Mouse (Mus musculus) mature B cell (primary cell): Measurements from ENCODE around the gene Ptpn11.

ENCODE experiments used
- in situ Hi-C: fragments of 300-500 bp; cut with MboI; formaldehyde crosslinking; loops from 2 replicates; pipeline ENCODE4 v1.14.3; 2019

The Ptpn11 gene

DNA sequence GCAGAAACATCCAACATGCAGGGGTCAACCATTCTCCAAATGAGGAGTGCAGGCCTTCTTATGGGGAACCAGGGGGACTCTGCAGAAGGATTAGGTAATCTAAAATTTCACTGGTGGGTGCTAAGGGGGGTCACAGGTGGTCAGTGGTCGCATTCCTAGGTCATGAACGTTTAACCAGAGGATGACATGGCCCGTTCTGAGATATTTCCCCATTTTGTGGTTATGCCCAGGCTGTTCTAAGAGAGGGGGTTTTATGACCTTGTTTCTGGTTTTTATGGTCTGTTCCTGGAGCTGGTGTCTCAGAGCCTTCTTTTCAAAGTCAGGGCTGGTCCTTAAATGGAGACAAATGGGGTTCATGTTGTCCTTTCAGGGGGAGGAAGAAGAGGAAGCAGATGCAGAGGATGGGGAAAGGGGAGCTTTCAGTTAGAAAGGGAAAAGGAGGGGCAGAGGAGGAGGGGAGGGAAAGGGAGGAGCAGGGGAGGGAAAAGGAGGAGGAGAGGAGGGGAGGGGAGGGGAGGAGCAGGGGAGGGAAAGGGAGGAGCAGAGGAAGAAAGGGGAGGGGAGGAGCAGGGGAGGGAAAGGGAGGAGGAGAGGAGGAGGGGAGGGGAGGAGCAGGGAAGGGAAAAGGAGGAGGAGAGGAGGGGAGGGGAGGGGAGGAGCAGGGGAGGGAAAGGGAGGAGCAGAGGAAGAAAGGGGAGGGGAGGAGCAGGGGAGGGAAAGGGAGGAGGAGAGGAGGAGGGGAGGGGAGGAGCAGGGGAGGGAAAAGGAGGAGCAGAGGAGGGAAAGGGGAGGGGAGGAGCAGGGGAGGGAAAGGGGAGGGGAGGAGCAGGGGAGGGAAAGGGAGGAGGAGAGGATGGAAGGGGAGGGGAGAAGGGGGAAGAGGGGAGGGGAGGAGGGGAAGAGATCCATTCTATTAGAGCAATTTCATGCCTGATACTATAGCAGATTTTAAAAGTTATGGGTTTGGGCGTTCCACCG lies 66.7 kb downstream of the Ptpn11 start:
- in situ Hi-C loops: no loop called here

DNA sequence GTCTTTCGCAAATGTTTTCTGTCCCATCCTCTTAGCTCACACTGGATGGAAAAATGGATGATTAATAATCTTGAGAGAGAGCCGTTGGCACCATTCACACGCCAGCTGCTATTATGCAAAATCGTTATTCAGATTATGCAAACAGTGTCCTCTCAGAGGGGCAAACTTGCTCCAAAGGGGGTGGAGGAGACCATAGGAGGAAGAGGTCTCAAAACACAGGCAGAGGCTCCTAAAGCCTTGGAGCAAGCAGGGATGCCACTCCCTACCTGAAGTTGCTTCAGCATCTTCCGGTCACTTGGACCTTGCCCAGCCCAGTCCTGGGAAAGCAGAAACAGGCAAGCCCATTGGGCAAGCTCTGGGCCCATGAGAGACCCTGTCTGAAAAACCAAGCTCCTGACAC lies 67.8 kb downstream of the Ptpn11 start:
- in situ Hi-C loops: no loop called here

DNA sequence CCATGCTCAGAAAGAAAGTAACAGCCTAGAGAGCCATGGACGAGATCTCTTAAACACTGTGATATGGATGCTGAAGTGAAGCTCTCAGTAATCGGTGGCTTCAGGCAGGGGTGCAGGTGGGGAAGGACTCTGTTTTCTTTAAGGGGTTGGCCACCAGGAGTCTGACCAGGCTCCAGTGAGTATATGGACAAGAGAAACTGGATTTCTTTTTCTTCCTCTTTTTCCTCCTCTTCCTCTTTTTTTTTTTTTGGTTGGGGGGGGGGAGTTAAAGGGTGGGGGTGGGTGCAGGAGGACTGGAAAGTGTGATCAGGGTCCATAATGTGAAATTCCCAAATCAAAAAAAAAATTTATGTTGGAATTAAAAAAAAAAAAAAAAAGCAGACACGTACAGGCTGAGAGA lies 68.6 kb downstream of the Ptpn11 start:
- in situ Hi-C loops: no loop called here

DNA sequence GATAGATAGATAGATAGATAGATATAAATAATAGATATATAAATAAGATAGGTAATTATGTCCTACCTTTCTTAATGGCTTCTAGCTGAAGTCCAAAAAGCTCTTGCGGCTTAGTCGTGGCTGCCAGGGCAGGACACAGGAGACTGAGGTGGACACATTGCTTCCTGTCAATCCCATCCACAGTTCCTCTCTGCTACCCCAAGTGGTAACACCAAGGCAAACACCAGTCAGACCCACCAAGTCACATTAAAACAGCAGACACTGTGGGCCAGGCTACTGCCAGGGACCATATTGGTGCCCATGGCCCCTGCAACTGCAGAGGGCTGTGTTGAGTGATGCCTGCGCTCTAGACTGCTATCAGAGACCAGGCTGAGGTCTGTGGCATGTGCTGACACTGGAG lies 69.2 kb downstream of the Ptpn11 start:
- in situ Hi-C loops: no loop called here

DNA sequence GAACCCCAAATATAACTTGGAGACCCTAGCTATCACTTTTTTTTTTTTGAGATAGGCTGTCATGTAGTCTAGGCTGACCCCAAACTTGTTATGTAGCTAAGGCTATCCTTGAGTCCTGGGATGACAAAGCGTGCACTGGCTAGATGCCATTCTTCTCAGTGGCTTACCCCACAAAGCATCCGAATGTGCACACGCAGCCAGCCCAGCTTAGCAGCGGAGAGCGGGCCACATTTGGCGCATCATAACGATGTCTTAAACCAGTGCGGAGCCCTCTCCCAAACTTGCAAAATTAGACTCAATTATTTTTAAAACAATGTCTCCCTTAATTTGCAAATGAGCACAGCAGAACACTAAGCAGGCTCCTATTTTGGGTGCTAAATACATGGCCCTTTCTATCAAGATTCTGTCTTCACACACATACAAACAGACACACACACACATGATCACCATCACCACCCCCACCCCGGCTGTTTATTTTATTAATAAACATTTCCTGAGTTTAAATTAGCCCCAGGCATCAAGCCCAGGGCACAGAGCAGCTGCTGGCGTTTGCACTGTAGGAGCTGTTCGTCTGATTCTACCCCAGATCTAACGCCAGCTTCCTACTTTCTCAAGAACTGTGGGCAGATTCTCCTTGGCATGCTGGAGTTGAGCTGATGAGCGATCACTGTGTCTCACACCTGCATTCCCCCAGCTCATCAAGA lies 71.7 kb downstream of the Ptpn11 start:
- in situ Hi-C loops: no loop called here

DNA sequence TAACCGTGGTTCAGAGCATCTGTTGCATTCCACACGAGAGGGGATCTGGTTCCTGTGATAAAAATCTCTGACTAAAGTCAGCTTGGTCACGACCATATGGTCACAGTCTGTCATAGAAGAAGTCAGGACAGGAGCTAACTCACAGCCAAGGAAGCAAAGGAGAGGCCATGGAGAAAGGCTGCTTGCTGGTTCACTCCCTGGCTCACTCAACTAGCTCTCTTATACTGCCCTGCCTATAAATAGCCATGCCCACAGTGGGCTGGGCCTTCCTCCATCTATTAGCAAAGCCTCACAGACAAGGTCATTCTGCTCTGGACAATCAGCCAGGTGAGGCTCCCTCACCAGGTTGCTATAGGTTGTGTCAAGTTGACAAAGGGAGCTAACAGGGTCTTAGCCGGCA lies 72.9 kb downstream of the Ptpn11 start:
- in situ Hi-C loops: no loop called here

DNA sequence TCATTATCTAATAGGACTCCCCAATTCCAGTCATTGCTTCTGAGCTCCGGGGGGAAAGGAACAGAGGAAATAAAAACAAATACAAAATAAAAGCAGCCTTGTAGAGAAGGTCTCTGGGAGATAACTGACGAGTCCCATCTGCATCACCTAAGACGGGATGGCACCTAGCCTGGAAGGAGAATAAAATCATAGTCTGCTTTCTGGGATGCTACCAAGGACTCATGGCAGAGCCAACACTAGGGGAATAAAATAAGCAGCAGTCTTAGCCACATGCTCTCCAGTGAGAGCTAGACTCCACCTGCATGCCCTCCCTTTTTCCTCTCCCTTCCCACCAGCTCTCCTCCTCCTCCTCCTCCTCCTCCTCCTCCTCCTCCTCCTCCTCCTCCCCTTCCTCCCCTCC lies 74.3 kb downstream of the Ptpn11 start:
- in situ Hi-C loops: no loop called here

DNA sequence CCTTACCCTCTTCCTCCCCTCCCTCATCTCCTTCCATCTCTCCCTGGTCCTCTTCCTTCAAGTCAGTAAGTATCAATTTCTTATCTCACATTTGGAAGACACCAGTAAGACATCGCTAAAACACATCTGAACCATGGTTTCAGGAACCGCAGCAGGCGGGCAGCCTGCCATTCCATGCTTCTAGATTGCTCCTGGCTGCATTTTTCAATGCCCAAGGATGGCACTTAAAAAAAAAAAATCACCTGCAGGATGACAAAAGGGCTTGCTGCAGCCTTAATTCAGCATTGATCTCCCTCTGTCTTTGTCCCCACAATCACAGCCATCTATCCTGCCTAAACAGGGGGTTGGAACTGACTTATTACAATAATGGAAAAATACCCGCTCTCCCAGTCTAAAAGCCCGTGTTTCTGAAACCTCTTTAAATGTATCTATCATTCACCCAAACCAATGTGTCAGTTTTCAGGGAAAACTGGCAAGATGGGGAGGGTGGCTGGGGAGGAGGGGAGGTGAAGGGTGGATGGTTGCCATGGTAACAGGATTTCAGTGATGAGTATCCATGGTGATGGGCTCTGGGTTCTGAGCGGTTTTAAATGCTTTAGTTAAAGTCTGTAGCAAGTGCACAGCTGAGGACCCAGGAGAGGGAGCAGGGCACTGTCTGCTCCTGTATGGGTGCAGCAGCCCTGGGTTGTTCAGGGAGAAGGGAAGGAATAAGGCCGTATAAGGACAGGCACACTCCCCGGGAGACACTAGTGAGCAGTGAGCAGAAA lies 75.6 kb downstream of the Ptpn11 start:
- in situ Hi-C loops: no loop called here

DNA sequence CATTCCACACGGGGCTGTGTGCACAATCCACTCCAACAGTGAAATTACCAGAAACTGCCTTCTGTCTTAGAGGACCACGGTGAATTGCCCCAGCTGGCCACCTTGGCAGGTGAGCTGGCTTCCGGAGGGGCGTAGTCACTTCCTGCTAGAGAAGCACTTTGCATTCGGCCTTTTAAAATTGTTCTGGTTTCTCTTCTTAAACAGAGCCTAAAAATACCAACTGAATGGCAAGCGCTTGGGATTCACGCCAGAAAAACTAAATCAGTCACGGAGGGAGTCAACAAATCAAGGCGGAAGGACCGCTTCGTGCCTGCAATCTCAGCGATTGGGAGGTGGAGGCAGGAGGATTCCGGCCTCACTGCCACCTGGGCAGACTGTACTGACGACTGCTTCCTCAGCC lies 77.0 kb downstream of the Ptpn11 start:
- in situ Hi-C loops: no loop called here

DNA sequence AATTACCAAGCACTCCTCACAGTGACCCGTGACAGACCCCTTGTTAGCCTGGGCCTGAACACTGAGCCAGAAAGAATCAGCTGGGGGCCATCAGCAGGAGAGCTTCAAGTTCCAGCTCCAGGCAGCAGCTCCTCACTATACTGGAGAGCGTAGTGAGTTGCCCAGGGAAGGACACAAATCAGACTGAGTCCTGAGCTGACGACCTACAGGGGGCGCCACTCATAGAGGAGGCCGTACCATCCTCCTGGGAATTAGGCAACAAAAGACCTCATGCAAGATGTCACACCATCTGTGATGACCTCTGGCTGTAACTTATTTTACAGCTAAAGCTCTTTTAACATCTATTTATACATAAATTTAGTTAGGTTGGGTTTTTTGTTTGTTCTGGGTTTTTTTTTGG lies 78.8 kb downstream of the Ptpn11 start:
- in situ Hi-C loops: no loop called here

DNA sequence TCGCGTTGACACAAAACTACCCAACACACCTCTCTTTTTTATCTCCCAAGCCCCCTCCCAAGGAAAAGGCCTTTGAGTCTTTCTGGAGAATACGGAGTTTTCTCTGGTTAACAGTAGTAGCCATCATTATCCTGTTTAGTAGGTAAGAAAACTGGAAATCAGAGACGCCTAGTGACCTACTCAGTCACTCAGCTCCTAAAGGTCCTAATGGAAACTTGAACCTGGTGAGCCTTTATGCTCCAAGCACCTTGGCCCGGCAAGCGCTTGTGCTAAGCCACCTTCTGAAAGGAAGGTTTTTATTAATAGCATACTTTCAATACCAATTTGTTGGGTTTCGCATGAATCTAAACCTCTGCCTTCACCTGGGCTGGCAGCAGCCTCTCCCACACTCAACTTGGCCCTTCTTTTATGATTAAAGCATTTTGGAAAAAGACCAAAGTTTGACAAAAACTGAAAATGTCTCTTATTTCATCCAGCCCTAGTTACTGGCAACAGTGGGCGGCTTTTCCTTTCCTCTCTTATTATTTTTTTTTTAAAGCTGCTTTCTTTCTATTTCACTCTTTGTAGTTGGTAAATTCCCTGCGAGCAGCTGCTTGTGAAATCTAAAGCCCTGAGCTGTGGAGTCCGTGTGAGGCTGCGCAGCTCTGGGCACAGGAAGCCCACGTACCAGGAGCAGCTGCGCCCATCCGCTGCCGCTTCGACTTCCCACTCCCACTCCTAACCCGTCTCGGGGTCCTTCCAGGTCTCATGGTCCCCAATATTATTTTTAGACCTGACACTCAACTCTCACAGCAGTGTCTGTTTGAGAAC lies 79.9 kb downstream of the Ptpn11 start:
- in situ Hi-C loops: no loop called here

DNA sequence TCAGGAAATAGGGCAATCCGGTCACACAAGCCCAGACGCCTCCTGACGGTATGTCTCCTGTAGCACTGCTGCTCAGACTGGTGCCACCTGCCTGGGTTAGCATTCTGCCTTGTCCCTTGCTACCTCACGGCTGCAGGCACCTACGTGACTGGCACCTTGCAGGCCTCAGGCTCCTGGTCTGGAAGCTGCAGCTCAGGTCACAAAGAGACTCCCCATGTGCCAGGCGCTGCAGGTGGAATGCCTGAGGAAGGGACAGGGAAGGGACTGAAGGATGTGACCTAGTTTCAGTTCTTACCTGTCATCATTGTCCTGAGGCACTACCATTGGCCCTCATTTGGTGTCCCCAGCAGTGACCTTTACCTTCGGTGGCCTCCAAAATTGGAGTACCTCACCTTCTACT lies 82.0 kb downstream of the Ptpn11 start:
- in situ Hi-C loops: no loop called here

DNA sequence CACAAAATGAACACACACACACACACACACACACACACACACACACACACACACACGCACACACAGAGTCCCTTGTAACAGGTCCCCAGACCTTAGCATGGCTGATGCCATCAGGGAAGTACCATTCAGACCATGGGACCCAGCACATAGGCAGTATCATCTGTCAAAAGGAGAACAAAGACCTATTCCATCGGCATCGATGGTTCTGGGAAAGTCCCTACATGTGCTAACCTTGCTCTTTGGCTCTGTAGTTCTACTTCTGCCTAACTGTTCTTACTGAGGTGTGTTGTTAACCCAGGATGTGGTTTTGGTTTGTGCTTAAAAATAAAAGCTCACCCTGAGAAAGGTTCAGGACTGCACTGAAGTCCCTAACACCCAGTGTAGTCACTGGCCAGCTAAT lies 84.3 kb downstream of the Ptpn11 start:
- in situ Hi-C loops: no loop called here

DNA sequence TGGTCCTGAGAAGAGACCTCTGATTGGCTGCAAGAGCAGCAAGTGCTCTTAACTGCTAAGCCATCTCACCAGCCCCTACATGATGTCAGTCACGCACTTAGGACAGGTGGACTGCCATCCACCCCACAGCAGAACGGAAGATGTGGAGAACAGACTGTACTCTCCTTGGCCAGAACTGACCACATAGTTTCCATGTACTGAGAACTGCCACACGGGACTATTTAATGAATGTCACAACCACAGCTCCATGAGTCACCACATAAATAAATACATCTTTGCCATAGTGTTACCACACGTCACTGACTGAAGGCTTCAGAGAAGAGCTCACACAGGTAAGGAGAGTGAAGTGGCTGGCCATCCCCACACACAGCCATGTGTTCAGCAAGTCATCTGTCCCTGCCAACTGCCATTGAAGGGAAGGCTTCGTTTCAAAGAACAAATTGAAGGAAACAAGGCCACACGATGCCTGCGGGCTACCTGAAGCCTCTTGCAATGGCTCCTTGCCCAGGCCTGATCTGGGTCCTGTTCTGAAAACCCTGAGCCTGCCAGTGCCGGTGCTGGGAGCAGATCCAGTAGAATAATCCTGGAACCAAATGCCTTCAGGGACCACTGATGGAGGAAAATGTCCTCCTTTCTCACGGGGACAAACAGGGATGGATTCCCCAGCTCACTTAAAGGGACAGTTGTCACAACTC lies 90.2 kb downstream of the Ptpn11 start:
- in situ Hi-C loops: no loop called here

DNA sequence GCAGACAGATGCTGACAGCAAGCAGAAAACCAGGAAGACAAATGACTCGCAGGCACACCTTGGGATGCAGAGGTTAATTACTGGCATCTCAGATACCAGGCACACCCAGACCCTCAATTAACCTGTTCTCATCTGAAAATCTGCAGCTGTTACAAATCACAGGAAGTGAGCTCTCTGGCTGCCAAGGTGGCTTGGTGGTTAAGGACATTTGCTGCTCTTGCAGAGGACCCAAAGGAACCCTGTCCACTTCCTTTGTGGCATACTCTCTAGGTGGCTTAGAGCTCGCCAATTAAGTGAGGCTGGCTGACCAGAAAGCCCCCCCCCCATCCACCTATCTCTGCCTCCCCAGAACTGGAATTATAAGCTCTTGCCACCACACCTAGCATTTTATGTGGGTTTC lies 91.1 kb downstream of the Ptpn11 start:
- in situ Hi-C loops: no loop called here

DNA sequence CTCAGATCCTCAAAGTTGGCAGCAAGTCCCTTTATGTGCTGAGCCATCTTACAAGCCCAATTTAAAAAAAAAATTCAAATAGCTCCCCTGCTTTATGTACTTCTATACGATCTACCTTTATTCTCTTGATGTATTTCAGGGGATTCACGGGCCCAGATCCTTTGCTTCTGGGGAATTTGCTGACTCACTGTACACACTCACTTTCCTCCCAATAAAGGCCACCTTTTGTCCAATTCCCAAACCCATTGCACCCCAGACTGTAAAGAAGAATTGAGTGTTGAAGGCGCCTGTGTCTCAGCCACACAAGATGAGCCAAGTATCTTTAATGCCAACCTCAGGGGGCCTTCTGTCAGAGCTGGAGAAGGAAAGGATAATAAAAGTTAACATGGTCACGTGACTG lies 93.2 kb downstream of the Ptpn11 start:
- in situ Hi-C loops: no loop called here

DNA sequence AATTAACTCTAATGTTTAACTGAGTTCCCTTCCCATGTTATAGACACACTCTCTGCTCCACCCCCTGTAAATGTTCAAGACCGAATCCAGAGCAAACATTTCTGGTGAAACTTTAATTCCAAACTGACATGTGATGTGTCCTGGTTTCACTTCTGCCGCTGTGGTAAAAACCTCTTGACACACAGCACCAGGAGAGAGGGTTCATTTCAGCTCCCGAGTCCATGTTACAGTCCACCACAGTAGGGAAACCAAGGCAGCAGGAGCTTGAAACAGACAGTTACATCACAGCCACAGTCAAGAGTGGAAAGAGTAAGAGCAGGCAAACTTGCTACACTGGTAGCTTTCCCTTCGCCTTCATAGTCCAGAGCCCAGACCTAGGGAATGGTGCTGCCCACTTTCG lies 94.5 kb downstream of the Ptpn11 start:
- in situ Hi-C loops: no loop called here

DNA sequence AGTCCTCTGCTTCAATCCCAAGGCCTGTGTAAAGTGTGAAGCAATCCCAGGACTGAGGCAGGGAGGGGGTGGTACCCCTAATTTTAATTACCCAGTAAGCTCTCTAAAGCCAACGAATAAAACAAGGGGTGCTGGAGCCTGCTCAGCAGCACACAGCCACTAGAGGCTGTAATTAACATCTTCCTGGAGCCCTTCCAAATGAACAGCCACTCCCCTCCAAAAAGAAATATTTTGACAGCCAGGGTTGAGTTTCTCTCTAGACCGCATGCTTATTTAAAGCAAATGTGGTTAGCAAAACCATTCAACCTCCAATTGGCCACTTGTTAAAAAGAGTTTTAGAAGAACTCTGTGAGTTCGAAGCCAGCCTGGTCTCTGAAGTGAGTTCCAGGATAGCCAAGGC lies 97.9 kb downstream of the Ptpn11 start:
- in situ Hi-C loops: no loop called here

DNA sequence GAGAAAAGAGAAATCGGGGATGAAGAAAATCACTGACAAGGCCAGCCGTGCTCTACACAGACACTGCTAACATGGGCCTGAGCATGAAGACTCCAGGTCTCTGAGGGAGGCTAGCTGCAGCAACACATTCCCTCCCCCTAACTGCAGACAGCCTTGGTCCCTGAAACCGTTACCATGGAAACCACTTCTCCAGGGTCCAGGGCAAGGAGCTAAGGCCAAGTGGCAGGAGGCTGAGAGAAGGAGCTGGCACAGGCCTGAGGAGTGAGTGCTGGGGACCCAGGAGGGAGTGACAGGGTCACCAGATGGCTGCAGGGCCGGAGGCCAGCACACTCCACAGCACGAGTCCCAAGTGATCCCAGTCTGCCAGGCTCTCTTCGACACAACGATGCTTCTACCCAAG lies 101.5 kb downstream of the Ptpn11 start:
- in situ Hi-C loops: no loop called here

DNA sequence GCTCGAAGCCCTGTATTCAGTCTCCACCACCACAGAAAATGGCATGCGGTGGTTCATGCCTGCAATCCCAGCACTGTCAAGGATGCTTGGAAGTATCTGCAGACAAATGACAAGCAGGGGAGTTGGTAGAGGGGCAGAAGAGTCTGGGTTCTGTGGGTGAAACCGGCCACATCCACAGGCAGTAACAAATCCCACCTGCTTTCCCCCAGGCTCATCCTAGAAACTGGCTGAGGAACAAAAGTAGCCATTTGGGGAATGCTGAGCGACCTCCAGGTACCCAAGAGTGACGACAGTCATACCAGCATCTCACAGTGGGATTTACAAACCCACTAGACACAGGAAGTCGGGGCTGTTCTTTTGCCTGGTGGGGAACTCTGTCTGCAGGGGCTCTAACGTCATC lies 103.5 kb downstream of the Ptpn11 start:
- in situ Hi-C loops: no loop called here

DNA sequence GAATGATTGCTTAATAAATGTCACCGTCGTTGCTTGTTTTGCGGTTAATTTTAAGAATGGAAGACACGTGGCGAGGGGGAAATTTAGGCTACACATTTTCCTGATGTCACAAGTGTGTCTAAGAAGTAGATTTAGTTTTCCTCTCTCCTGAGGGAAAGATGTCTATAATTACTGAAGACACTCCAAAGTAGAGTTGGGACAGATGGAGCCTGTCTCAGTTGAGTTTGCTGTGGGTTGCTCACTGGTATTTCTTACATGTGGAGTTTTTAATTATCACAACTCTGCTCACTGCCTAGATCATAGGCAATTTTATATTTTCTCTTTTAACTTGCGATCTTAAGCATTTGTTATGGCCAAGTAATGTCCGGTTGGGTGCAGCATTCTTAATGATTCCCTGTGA lies 108.6 kb downstream of the Ptpn11 start:
- in situ Hi-C loops: no loop called here
